ENCODE assay signal across 8 mouse cellular contexts in the genomic region with DNA sequence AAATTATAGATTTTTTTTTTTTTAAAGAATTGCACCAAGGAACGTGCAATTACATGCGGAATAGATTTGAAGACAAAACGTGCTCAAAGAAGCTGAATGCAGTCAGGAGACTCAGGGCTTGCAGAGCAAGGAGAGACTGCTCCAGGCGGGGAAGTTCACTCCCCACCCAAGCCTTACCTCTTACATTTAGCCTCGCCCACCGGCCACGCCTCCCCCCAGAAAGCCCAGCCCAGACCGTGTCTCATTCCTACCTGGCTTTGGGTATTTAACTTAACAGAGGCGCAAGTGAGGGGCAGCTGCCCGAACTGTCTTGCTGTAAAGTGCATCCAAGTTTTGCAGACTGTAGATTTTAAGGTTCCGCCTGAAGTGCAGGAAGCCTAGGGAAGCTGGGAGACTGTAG.
DNase-seq lines count a peak whose midpoint lies in the region; ATAC-seq and TF ChIP-seq lines count a peak whose summit lies in the region.

No protein-coding gene starts in this region.

- no peak overlapping the region for H3K9ac ChIP-seq in embryonic facial prominence, embryonic 11.5 days (replicated peaks; ENCODE audit: low read length)
- H3K9ac ChIP-seq in intestine, postnatal 0 days (ENCODE audit: low read depth, low read length) = no peak overlapping the region

- no peak overlapping the region for H3K27ac ChIP-seq in embryonic facial prominence, embryonic 11.5 days (replicated peaks; ENCODE audit: low read depth, low read length)
- H3K27ac ChIP-seq in intestine, postnatal 0 days (ENCODE audit: low read depth, low read length) = no peak overlapping the region
- H3K27ac ChIP-seq in midbrain, embryonic 10.5 days (replicated peaks) = peak overlapping the region; percentile 73; the same call in 1 of the 2 replicates

- H3K9me3 ChIP-seq in erythroblast, embryonic 14.5 days (ENCODE audit: control insufficient read depth, low read length) = peaks cover 3% of the 10 kb centered on the region
- H3K9me3 ChIP-seq in embryonic facial prominence, embryonic 11.5 days (replicated peaks; ENCODE audit: control insufficient read depth, low read length) = no peaks in the 10 kb centered on the region
- H3K9me3 ChIP-seq in intestine, postnatal 0 days (ENCODE audit: control insufficient read depth) = no peaks in the 10 kb centered on the region
- peaks cover 5% of the 10 kb centered on the region; the same call in 1 of the 2 replicates for H3K9me3 ChIP-seq in midbrain, embryonic 10.5 days (replicated peaks)

- TF ChIP-seq CTCF in intestine, postnatal 0 days (IDR thresholded peaks at IDR 0.05; ENCODE audit: low read depth) = no peak

- no peaks in the 10 kb centered on the region for H3K36me3 ChIP-seq in erythroblast, embryonic 14.5 days (ENCODE audit: control insufficient read depth)
- no peaks in the 10 kb centered on the region for H3K36me3 ChIP-seq in embryonic facial prominence, embryonic 11.5 days (replicated peaks; ENCODE audit: control insufficient read depth, insufficient read depth, low read depth, low read length)
- H3K36me3 ChIP-seq in intestine, postnatal 0 days (ENCODE audit: control insufficient read depth, insufficient read depth) = no peaks in the 10 kb centered on the region
- H3K36me3 ChIP-seq in midbrain, embryonic 10.5 days = no peaks in the 10 kb centered on the region

- H3K4me3 ChIP-seq in erythroblast, embryonic 14.5 days (replicated peaks) = peak overlapping the region; percentile 23
- H3K4me3 ChIP-seq in embryonic facial prominence, embryonic 11.5 days (ENCODE audit: low read depth, low read length) = 0 out of 2 replicates have a peak overlapping the region, but pooled peaks have one; percentile 24
- H3K4me3 ChIP-seq in intestine, postnatal 0 days (ENCODE audit: low read depth, low read length) = peak overlapping the region; percentile 31; the same call in 1 of the 2 replicates
- peak overlapping the region; percentile 52 for H3K4me3 ChIP-seq in midbrain, embryonic 10.5 days

- WGBS in embryonic facial prominence, embryonic 11.5 days = 4% methylated on average over 11 of the region's 11 CpGs
- 15% methylated on average over 11 of the region's 11 CpGs for WGBS in intestine, postnatal 0 days
- WGBS in midbrain, embryonic 10.5 days = 4% methylated on average over 11 of the region's 11 CpGs

- no peak for ATAC-seq in erythroblast, adult 5-6 weeks (replicated peaks; ENCODE audit: low FRiP score, poor library complexity, severe bottlenecking)
- ATAC-seq in embryonic facial prominence, embryonic 11.5 days (replicated peaks; ENCODE audit: insufficient number of reproducible peaks, low FRiP score, low TSS enrichment, low read depth) = 0 out of 2 replicates have a peak, but pooled peaks have one; percentile 66
- ATAC-seq in intestine, postnatal 0 days = no peak
- no peak for ATAC-seq in inflammation-experienced regulatory T-cells, adult 6 months

- peak overlapping the region; percentile 29 for H3K4me2 ChIP-seq in embryonic facial prominence, embryonic 11.5 days (ENCODE audit: low read depth, low read length)
- H3K4me2 ChIP-seq in intestine, postnatal 0 days (replicated peaks; ENCODE audit: low read depth) = peak overlapping the region; percentile 68

- peaks cover 10% of the 10 kb centered on the region for H3K4me1 ChIP-seq in erythroblast, embryonic 14.5 days (ENCODE audit: control insufficient read depth)
- peaks cover 10% of the 10 kb centered on the region for H3K4me1 ChIP-seq in embryonic facial prominence, embryonic 11.5 days (ENCODE audit: control insufficient read depth, insufficient read depth, low read length)
- H3K4me1 ChIP-seq in intestine, postnatal 0 days (replicated peaks; ENCODE audit: control insufficient read depth, insufficient read depth, low read length) = 0 out of 2 replicates have a peak, but pooled peaks cover 4% of the 10 kb centered on the region
- peaks cover 46% of the 10 kb centered on the region for H3K4me1 ChIP-seq in midbrain, embryonic 10.5 days

- H3K27me3 ChIP-seq in erythroblast, embryonic 14.5 days (ENCODE audit: control insufficient read depth) = peaks cover 15% of the 10 kb centered on the region
- no peaks in the 10 kb centered on the region for H3K27me3 ChIP-seq in embryonic facial prominence, embryonic 11.5 days (ENCODE audit: control insufficient read depth, insufficient read depth, low read length)
- no peaks in the 10 kb centered on the region for H3K27me3 ChIP-seq in intestine, postnatal 0 days (replicated peaks; ENCODE audit: control insufficient read depth, insufficient read depth, low read length)
- peaks cover 26% of the 10 kb centered on the region for H3K27me3 ChIP-seq in midbrain, embryonic 10.5 days (ENCODE audit: low read depth, poor library complexity, severe bottlenecking)

- DNase-seq in embryonic facial prominence, embryonic 11.5 days (ENCODE audit: low spot score) = peak; percentile 73
- peak; percentile 33 for DNase-seq in midbrain, embryonic 10.5 days (ENCODE audit: low spot score)
- DNase-seq in right cerebral cortex, postnatal 36 days (ENCODE audit: low spot score in 2 of 2) = no peak
- DNase-seq in right cerebral cortex, postnatal 25 days = no peak

Comparison
In these comparisons a context has a peak if more than half of its experiments do, and no peak if none do; other contexts are left out.
1. DNase-seq: peak in embryonic facial prominence, embryonic 11.5 days (single experiment) and midbrain, embryonic 10.5 days (single experiment); none in right cerebral cortex, postnatal 36 days (0 of 2) and right cerebral cortex, postnatal 25 days (single experiment).
2. Peak in every context shown above with its lines, with median percentiles within 50 percentile points of each other: H3K4me3 ChIP-seq.